Comparison of ENCODE assay signal across 12 mouse cellular contexts in genomic region chr19:18708101-18708500, GRCm38 (mm10). TPM values are rescaled to one million over a fixed set of nuclear protein-coding genes. Genes with fewer than 3 reads are reported as not detected.
DNase-seq lines count a peak whose midpoint lies in the region.
"Had no signal": no experiment of that assay in that cellular context is flagged by ENCODE, and none has a peak within 500 bp of the region (broad histone marks: within the 10 kb centered on the region; RNA-seq: fewer than 3 reads in every experiment).

No protein-coding gene starts in this region.

- intact Hi-C loops in left cerebral cortex, postnatal 4 days (cut with DNase I): no loop called here
- intact Hi-C loops in left cerebral cortex, postnatal 36 days (cut with DNase I): no loop called here

- DNase-seq in left cerebral cortex, postnatal 4 days: peak; percentile 21
- DNase-seq in left cerebral cortex, postnatal 36 days (ENCODE audit: low spot score in 2 of 2): no peak
- DNase-seq in cerebellum, adult 9-10 months: peak; percentile 59
- DNase-seq in cerebellum, postnatal 14 days: peak; percentile 55 to 64
- DNase-seq in kidney, postnatal 4 days: no peak
- DNase-seq in heart, adult 8-10 months (ENCODE audit: low spot score): no peak
- DNase-seq: adrenal gland, adult 2 months; adrenal gland, postnatal 36 days; gastrocnemius, postnatal 10 days; heart, adult 18-20 months; heart, postnatal 14 days; kidney, adult 2 months had no signal

RNA-seq across cellular contexts. Expression of gene D030056L22Rik, which starts 4.9 kb away (rescaled TPM):
- total RNA-seq in left cerebral cortex, postnatal 4 days (2021): 10 to 100 TPM; 23.6 to 25.9 TPM
- total RNA-seq in left cerebral cortex, postnatal 36 days (2021): 10 to 100 TPM; 22.3 to 26.0 TPM
- total RNA-seq in heart, adult 8-10 months (2022): 10 to 100 TPM in 3 of 4 experiments, 1 to 10 TPM in 1; 8.9 to 12.1 (median 11.4) TPM

RNA-seq across cellular contexts. Expression of gene Carnmt1, which starts 37.5 kb away (rescaled TPM):
- total RNA-seq in left cerebral cortex, postnatal 4 days (2021): 10 to 100 TPM; 10.4 to 13.0 TPM
- total RNA-seq in left cerebral cortex, postnatal 36 days (2021): 10 to 100 TPM in 1 of 2 experiments, 1 to 10 TPM in 1; 9.7 to 13.9 TPM
- total RNA-seq in heart, adult 8-10 months (2022): 10 to 100 TPM; 32.4 to 40.6 (median 35.7) TPM

RNA-seq across cellular contexts. Expression of gene Trpm6, which starts 41.7 kb away (rescaled TPM):
- 1 to 10 TPM in 1 of 2 experiments, under 1 TPM in 1; 0.90 to 1.0 TPM for total RNA-seq in left cerebral cortex, postnatal 4 days (2021)
- total RNA-seq in left cerebral cortex, postnatal 36 days (2021): under 1 TPM; 0.39 to 0.59 TPM
- under 1 TPM; 0.05 to 0.22 (median 0.07) TPM for total RNA-seq in heart, adult 8-10 months (2022)

Comparison
In these comparisons a context has a peak if more than half of its experiments do, and no peak if none do; other contexts are left out.
1. DNase-seq: peak in left cerebral cortex, postnatal 4 days (single experiment), cerebellum, adult 9-10 months (single experiment) and cerebellum, postnatal 14 days (2 of 2); none in left cerebral cortex, postnatal 36 days (0 of 2), kidney, postnatal 4 days (0 of 2) and heart, adult 8-10 months (single experiment).